Mouse (Mus musculus): ENCODE measurements around the gene Gabrr2.

DNA sequence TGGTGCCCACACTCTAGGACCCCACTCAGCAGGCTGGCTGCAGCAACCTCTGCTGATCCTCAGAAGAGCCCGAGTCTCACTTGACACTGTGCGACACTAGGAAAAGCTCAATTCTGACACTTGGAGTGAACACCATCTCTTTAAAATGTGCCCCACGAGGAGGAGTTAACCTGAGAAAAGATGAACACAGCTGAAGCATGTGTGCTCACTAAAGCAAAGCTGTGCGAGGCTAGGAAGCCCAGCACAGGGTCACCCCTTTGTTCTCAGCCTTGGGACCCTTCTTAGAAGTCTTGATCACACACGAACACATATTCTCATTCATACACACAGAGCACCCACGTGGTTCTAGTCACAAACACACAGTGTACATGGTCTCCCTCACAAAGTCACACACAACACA, 2.2 kb downstream of the Gabrr2 start:
- TF ChIP-seq EP300 (IDR thresholded peaks at IDR 0.05; ENCODE audit: low read depth): no peak
- TF ChIP-seq CTCF (IDR thresholded peaks at IDR 0.05; ENCODE audit: low read depth): no peak

Measured in liver, postnatal 0 days (tissue).